Mouse (Mus musculus) cortical plate, adult 2 months (tissue): ENCODE results near the gene Mphosph9. TPM values are rescaled to one million over a fixed set of nuclear protein-coding genes. Genes with fewer than 3 reads are reported as not detected.

Source experiments
- H3K27ac ChIP-seq: fragments of 200-500 bp; 2 replicates; pipeline ENCODE4 v1.5.1; 2012; ENCODE audit warnings: low read length, control low read depth, inconsistent platforms; ENCODE audit not compliant: insufficient read depth
- H3K4me1 ChIP-seq: fragments of 200-500 bp; 2 replicates; pipeline ENCODE4 v1.6.1; 2011; ENCODE audit warnings: low read length; ENCODE audit not compliant: control insufficient read depth, insufficient read depth
- H3K4me3 ChIP-seq: fragments of 200-500 bp; 2 replicates; pipeline ENCODE4 v1.5.1; 2011; ENCODE audit warnings: mild to moderate bottlenecking, low read length, control low read depth; ENCODE audit not compliant: insufficient read depth
- CTCF ChIP-seq: fragments of 200-500 bp; IDR thresholded peaks from 2 replicates; pipeline ENCODE4 v1.5.1; 2011; ENCODE audit warnings: mild to moderate bottlenecking, control low read depth, low read length; ENCODE audit not compliant: insufficient read depth; ENCODE audit errors: extremely low read depth
- POLR2A ChIP-seq: fragments of 200-500 bp; IDR thresholded peaks from 2 replicates; pipeline ENCODE4 v1.6.1; 2011; ENCODE audit warnings: mild to moderate bottlenecking, low read length, control low read depth; ENCODE audit not compliant: insufficient read depth; ENCODE audit errors: extremely low read depth
- polyA plus RNA-seq: library from polyadenylated mRNA; depleted of rRNA; stranded (reverse); fragments of >200 nt; gene quantifications from 2 replicates; pipeline ENCODE4 v1.2.3, GENCODE M21; 2012; rRNA removed

Gene Mphosph9
- polyA plus RNA-seq, 1 experiment = 21.0 TPM

- no peak overlapping the region for H3K4me3 ChIP-seq
- no peak overlapping the region for H3K27ac ChIP-seq
- H3K4me1 ChIP-seq = peaks cover 18% of the 10 kb centered on the region
- TF ChIP-seq CTCF = no peak
- no peak for TF ChIP-seq POLR2A
Measured at GRCm38 (mm10) chr5:124204127-124204794, 123.5 kb downstream of the Mphosph9 start.

- Histone ChIP-seq H3K27ac (no peak overlapping the region), H3K4me3 (no peak overlapping the region), H3K4me1 (peaks cover 18% of the 10 kb centered on the region)
- TF ChIP-seq CTCF (no peak), POLR2A (no peak)
Measured at GRCm38 (mm10) chr5:124203251-124203650, 124.5 kb downstream of the Mphosph9 start.

- TF ChIP-seq POLR2A (no peak), CTCF (no peak)
- H3K27ac ChIP-seq = no peak overlapping the region
- no peak overlapping the region for H3K4me3 ChIP-seq
- H3K4me1 ChIP-seq = peaks cover 18% of the 10 kb centered on the region
Measured at GRCm38 (mm10) chr5:124202071-124202470, 125.7 kb downstream of the Mphosph9 start.

GRCm38 (mm10) chr5:124201564-124201963 lies 126.2 kb downstream of the Mphosph9 start:
- Histone ChIP-seq H3K4me1 (peaks cover 16% of the 10 kb centered on the region), H3K4me3 (no peak overlapping the region), H3K27ac (no peak overlapping the region)
- no peak for TF ChIP-seq CTCF
- no peak for TF ChIP-seq POLR2A

Other genes starting within 250 kb of the Mphosph9 start
- 35.5 and 37.8 TPM in 2 replicates for gene Abcb9, start 232.2 kb downstream of the Mphosph9 start, polyA plus RNA-seq
- 43.2 and 45.1 TPM in 2 replicates for gene Ogfod2, start 215.7 kb downstream of the Mphosph9 start, polyA plus RNA-seq
- 72.5 and 78.9 TPM in 2 replicates for gene Arl6ip4, start 211.9 kb downstream of the Mphosph9 start, polyA plus RNA-seq
- 178 and 196 TPM in 2 replicates for gene Pitpnm2, start 78.2 kb downstream of the Mphosph9 start, polyA plus RNA-seq
- 13.5 and 13.6 TPM in 2 replicates for gene 2810006K23Rik, start 117 bp upstream of the Mphosph9 start, polyA plus RNA-seq
- gene Cdk2ap1, start 35.1 kb upstream of the Mphosph9 start, polyA plus RNA-seq = 252 and 264 TPM in 2 replicates
- 56.4 and 57.2 TPM in 2 replicates for gene Sbno1, start 98.0 kb upstream of the Mphosph9 start, polyA plus RNA-seq
- 51.9 and 54.9 TPM in 2 replicates for gene Kmt5a, start 112.0 kb upstream of the Mphosph9 start, polyA plus RNA-seq
- gene Rilpl2, start 150.4 kb upstream of the Mphosph9 start, polyA plus RNA-seq = 26.9 and 27.1 TPM in 2 replicates
- 11.5 TPM in 2 replicates for gene Snrnp35, start 155.2 kb upstream of the Mphosph9 start, polyA plus RNA-seq
- gene Rilpl1, start 203.4 kb upstream of the Mphosph9 start, polyA plus RNA-seq = 55.4 and 56.5 TPM in 2 replicates
- gene Tmed2, start 212.7 kb upstream of the Mphosph9 start, polyA plus RNA-seq = 110 and 121 TPM in 2 replicates
- 40.3 and 42.4 TPM in 2 replicates for gene Ddx55, start 224.9 kb upstream of the Mphosph9 start, polyA plus RNA-seq